Mouse (Mus musculus) lung, embryonic 16.5 days (tissue): ENCODE data around the gene Dgkh. TPM values are rescaled to one million over a fixed set of nuclear protein-coding genes. Genes with fewer than 3 reads are reported as not detected.

Experiments used
- ATAC-seq: fragments of 200-750 bp; cut with Nextera tagmentation; 2 replicates; pipeline ENCODE4 v1.8.0; 2017; ENCODE audit warnings: low read depth, mild to moderate bottlenecking, moderate library complexity
- H3K27ac ChIP-seq: fragments of 300-500 bp; sonication (generic); 2 replicates; pipeline ENCODE4 v1.5.1; 2014; ENCODE audit warnings: mild to moderate bottlenecking, control low read depth, low read length
- H3K27me3 ChIP-seq: fragments of 300-500 bp; sonication (generic); 2 replicates; pipeline ENCODE4 v1.6.1; 2014; ENCODE audit warnings: low read depth, low read length, mixed read lengths; ENCODE audit not compliant: control insufficient read depth, insufficient read depth
- H3K36me3 ChIP-seq: fragments of 300-500 bp; sonication (generic); 2 replicates; pipeline ENCODE4 v1.6.1; 2014; ENCODE audit warnings: low read length; ENCODE audit not compliant: control insufficient read depth, insufficient read depth
- H3K4me1 ChIP-seq: fragments of 300-500 bp; sonication (generic); replicated peaks from 2 replicates; pipeline ENCODE4 v1.6.1; 2014; ENCODE audit warnings: low read length, mixed read lengths; ENCODE audit not compliant: control insufficient read depth, insufficient read depth
- H3K4me2 ChIP-seq: fragments of 300-500 bp; sonication (generic); 2 replicates; pipeline ENCODE4 v1.6.1; 2014; ENCODE audit warnings: low read depth, low read length, control low read depth
- H3K4me3 ChIP-seq: fragments of 300-500 bp; sonication (generic); 2 replicates; pipeline ENCODE4 v1.5.1; 2014; ENCODE audit warnings: mild to moderate bottlenecking, low read length, control low read depth
- H3K9ac ChIP-seq: fragments of 300-500 bp; sonication (generic); 2 replicates; pipeline ENCODE4 v1.6.1; 2014; ENCODE audit warnings: low read length, control low read depth
- H3K9me3 ChIP-seq: fragments of 300-500 bp; sonication (generic); 2 replicates; pipeline ENCODE4 v1.6.1; 2016; ENCODE audit warnings: low read length; ENCODE audit not compliant: control insufficient read depth
- WGBS: fragments of 180-500 bp; shearing (Covaris S2); extraction: QIAGEN DNeasy Blood & Tissue Kit; methylation state at CpG from one replicate; pipeline ENCODE4 v1.1.7; 2014; 5-methylcytosine and 5-hydroxymethylcytosine counted together
- polyA plus RNA-seq: library from polyadenylated mRNA; unstranded; fragments of >200 nt; fragmentation: Nextera tagmentation; extraction: Ambion mirVana; gene quantifications from 2 replicates; pipeline ENCODE4 v1.2.1, GENCODE M21; 2015

The Dgkh gene
- polyA plus RNA-seq, 1 experiment from 2014 or later, result 1.8 TPM

DNA sequence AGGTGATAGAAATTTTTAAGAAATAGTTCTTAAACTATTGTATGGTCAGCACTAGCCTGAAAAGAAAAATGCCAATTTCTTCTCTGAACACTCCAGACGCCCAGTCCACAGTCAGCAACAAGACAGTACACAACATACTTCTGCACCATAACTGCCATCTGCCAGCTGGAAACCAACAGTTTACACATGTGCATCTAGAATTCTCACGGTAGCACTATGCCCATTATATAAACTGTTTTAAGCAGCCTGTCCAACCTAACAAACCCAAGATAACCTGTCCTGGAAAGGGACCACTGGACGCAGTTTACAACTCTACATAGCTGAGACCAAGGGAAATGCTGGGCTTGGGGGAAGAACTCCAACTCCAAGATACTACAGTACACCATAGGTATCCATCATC is 198.9 kb downstream of the Dgkh start:
- 59% methylated on average over 3 of the region's 3 CpGs for WGBS
- H3K27ac ChIP-seq, result no peak overlapping the region
- H3K36me3 ChIP-seq, result no peaks in the 10 kb centered on the region
- H3K4me1 ChIP-seq, result peaks cover 42% of the 10 kb centered on the region
- H3K4me3 ChIP-seq, result no peak overlapping the region
- no peak overlapping the region for H3K9ac ChIP-seq
- H3K27me3 ChIP-seq, result no peaks in the 10 kb centered on the region
- H3K4me2 ChIP-seq, result no peak overlapping the region
- ATAC-seq, result no peak
- H3K9me3 ChIP-seq, result no peaks in the 10 kb centered on the region

DNA sequence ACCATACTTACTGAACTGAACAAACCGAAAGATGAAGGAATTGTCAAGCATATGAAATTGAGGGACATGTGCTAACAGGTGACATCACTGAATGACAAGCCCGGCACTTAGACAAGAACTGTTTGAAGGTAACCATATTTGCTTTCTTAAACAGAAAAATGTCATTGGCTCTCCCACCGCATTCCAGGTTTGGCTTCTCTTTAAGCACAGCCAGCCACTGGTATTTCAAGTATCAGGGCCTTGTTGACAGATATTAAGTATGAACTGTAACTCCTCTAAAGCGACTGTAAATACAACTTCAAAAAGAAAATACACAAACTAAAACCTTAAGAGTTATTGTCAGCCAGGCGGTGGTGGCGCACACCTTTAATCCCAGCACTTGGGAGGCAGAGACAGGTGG is 200.2 kb downstream of the Dgkh start:
- no peaks in the 10 kb centered on the region for H3K36me3 ChIP-seq
- no peak overlapping the region for H3K4me3 ChIP-seq
- 53% methylated on average over 6 of the region's 6 CpGs for WGBS
- peak overlapping the region; percentile 67; the same call in 1 of the 2 replicates for H3K27ac ChIP-seq
- peaks cover 43% of the 10 kb centered on the region for H3K4me1 ChIP-seq
- no peak overlapping the region for H3K4me2 ChIP-seq
- H3K27me3 ChIP-seq, result no peaks in the 10 kb centered on the region
- no peak; the same call in 1 of the 2 replicates for ATAC-seq
- no peak overlapping the region for H3K9ac ChIP-seq
- no peaks in the 10 kb centered on the region for H3K9me3 ChIP-seq

DNA sequence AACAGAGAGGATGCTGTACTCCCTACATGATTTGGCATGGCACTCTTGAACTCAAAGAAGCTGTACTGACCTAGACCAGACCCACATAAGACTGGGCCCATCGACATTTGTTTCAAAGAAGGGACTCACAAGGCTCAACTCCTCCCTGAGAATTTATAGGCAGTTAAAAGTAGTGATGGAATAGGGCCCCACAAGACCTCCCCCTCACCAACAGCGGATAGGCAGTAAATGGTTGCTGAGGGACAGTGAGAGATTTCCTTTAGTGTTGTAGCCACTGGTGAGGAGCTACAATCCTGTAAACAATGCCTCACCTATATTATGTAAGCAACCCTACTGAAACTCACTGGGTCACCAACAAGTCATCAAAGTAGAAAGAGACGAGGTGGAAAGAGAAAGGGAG is 202.3 kb downstream of the Dgkh start:
- H3K4me1 ChIP-seq, result peaks cover 41% of the 10 kb centered on the region

DNA sequence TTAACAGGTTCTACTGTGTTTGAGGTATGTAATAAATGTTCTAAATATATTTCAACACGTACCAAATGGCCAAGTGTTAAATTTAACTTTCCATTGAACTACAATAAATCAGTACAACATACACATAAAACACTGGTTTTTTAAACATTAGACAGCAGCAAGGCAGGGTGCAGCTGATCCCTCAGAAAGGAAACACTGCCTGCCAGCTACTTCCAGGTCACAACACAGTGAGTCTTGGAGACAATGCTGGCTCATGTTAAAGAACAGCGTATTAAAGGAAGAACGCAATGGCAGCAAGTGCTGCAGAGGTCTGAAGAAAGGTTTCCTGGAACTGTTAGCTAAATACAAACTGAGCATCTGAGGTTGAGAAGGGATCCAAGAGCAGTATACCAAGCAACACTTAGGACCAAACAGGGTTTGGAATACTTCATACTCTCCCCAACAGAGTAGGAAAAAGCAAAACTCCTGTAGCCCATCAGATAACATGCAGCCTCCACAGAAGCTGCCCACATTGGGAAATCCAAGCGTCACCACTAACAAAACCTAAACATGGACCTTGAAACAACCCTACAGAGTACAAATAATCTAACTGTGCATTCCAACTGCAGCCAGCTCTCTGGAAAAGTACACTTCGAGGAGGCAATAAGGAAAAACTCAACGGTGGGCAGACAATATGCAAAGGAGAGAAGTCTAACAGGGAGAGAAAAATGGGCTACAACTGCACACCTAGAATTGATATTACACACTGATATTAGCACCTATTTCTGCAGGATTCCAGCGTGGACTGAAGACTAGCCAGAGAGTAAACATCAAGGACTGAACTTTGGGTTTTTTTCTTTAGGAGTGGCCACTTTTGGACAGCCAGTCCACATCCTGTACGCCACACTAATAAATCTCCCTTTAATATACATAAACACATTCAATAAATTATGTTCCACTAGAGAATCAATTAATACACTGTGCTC is 203.8 kb downstream of the Dgkh start:
- Histone ChIP-seq H3K4me3 (no peak overlapping the region), H3K9me3 (no peaks in the 10 kb centered on the region), H3K4me2 (no peak overlapping the region), H3K9ac (no peak overlapping the region), H3K27me3 (no peaks in the 10 kb centered on the region), H3K4me1 (peaks cover 35% of the 10 kb centered on the region), H3K36me3 (no peaks in the 10 kb centered on the region), H3K27ac (peak overlapping the region; percentile 55)
- peak; percentile 46; the same call in 1 of the 2 replicates for ATAC-seq
- WGBS, result 42% methylated on average over 8 of the region's 8 CpGs

More for the DNA sequence above, 202.3 kb downstream of the Dgkh start:
- WGBS, result 82% methylated on average over 3 of the region's 3 CpGs
- Histone ChIP-seq H3K4me2 (no peak overlapping the region), H3K9me3 (no peaks in the 10 kb centered on the region), H3K9ac (no peak overlapping the region), H3K36me3 (no peaks in the 10 kb centered on the region), H3K27me3 (no peaks in the 10 kb centered on the region), H3K4me3 (no peak overlapping the region), H3K27ac (no peak overlapping the region)
- ATAC-seq, result no peak

DNA sequence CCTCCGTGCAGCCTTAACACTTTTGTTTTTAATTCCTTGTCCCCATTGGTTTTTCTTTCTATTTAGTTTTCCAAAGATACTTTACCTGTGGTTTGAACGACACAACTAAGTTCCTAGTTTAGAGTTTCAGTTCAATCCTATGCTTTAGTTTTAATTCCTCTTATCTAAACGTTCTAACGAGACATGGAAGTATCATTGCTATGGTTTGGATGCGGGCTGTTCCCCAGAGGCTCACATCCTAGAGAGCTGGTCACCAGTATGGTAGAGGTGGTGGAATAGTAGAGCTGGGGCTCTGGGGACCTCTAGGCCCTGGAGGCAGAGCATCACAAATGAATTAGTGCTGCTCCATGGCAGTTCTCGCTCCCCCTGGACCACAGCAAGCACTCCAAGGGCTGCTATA is 205.7 kb downstream of the Dgkh start:
- Histone ChIP-seq H3K4me1 (peaks cover 31% of the 10 kb centered on the region), H3K4me2 (no peak overlapping the region), H3K4me3 (no peak overlapping the region), H3K9ac (no peak overlapping the region), H3K36me3 (no peaks in the 10 kb centered on the region), H3K9me3 (no peaks in the 10 kb centered on the region), H3K27me3 (no peaks in the 10 kb centered on the region), H3K27ac (no peak overlapping the region)
- no peak for ATAC-seq
- 64% methylated on average over 6 of the region's 6 CpGs for WGBS

DNA sequence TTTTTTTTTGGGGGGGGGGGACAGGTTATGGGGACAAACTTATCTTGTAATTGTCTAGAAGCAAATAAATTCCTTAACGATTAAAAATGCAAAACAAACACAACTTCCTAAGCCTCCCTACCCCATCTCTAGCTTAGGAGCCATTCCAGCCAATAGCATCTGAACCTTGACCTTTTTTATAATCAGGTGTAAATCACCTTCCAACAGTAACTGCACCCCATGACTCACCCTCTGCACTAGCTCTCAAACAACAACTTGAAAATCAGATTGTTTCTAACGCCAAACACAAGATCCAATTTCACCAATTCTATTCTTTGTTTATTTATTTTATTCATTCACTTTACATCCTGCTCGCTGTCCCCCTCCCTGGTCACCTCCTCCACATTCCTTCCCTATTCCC is 206.1 kb downstream of the Dgkh start:
- Histone ChIP-seq H3K9ac (no peak overlapping the region), H3K27ac (no peak overlapping the region), H3K9me3 (no peaks in the 10 kb centered on the region), H3K36me3 (no peaks in the 10 kb centered on the region), H3K4me3 (no peak overlapping the region), H3K4me2 (no peak overlapping the region), H3K27me3 (no peaks in the 10 kb centered on the region), H3K4me1 (peaks cover 27% of the 10 kb centered on the region)
- no peak for ATAC-seq
- 31% methylated on average over 3 of the region's 3 CpGs for WGBS

DNA sequence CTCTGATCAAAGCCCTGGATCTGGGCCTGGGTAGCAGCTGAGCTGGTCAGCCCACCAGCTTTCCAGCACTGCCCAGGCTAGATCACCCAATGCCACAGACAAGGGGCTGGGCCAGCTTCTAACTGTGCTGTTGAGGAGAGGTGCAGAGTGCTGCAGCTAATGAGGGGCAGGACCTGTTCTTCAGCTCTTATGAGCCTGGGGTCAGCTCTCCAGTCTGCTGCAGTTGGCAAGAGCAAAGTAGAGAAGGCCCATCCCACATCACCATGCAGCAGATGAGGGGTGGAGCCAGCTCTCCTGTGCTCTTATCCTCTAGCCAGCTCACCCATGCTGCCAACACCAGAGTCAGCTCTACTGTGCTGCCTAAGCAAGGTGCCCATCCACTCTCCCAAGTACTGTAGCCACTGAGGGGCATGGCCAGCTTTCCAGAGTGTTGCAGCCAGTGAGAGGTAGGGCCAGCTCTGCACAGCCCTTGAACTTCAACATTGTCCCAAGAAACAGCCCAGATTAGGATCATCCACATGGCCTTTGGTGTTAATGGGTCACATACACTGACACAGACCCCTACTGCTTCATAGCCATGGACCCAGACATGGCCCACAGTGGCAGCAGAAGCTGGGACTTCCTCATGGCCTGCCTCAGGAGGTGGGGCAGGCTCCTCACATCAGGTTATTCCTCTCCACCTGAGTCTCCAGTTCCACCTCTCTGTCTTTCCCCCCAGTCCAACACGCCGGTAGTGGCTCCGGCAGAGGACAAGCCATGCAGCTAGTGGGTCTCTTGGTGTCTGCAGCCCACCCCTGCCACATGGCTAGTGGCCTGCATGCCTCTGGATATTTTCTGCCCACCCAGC is 206.7 kb downstream of the Dgkh start:
- Histone ChIP-seq H3K4me3 (no peak overlapping the region), H3K27me3 (no peaks in the 10 kb centered on the region), H3K36me3 (no peaks in the 10 kb centered on the region), H3K4me2 (no peak overlapping the region), H3K9me3 (no peaks in the 10 kb centered on the region), H3K27ac (no peak overlapping the region), H3K4me1 (peaks cover 26% of the 10 kb centered on the region), H3K9ac (no peak overlapping the region)
- peak; percentile 68 for ATAC-seq
- 100% methylated on average over 3 of the region's 3 CpGs for WGBS

DNA sequence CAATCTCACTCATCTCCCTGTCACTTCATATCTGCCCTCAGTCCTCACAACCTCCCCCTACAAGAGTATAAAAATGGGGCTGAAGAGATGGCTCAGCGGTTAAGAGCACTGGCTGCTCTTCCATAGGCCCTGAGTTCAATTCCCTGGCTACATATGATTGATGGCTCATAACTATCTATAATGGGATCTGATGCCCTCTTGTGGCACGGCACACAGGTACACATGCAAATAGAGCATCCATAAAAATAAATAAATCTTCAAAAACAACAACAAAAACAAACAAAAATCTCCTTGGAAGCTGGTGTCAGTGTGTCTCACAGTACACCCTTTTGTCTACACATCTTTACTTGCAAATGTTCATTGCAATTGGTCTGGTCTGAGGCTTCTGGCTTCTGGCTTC is 207.5 kb downstream of the Dgkh start:
- no peak overlapping the region for H3K27ac ChIP-seq
- H3K4me2 ChIP-seq, result no peak overlapping the region
- WGBS, result 95% methylated on average over 2 of the region's 2 CpGs
- no peak overlapping the region for H3K4me3 ChIP-seq
- no peaks in the 10 kb centered on the region for H3K36me3 ChIP-seq
- no peaks in the 10 kb centered on the region for H3K9me3 ChIP-seq
- no peak overlapping the region for H3K9ac ChIP-seq
- H3K4me1 ChIP-seq, result peaks cover 22% of the 10 kb centered on the region
- no peak for ATAC-seq
- no peaks in the 10 kb centered on the region for H3K27me3 ChIP-seq

DNA sequence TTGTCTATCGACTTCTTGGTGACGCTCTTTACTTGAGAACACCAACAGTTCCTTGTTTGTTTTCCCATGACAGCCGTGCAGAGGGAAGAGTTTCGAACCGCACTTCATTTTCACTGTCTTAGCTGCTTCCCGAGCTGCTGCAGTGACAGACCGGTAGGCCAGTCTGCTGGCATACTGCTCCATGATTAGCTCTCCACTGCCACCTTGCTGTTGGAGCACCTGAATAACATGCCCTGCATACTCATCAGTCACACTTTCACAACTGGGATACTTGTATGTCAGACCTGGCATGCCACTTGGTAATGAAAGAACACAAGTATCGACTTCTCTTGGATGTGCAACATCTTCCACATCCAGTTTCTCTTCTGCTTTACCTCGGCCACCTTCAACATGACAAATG is 221.9 kb downstream of the Dgkh start:
- Histone ChIP-seq H3K4me1 (no peaks in the 10 kb centered on the region), H3K36me3 (peaks cover 38% of the 10 kb centered on the region), H3K4me2 (no peak overlapping the region), H3K9me3 (no peaks in the 10 kb centered on the region), H3K9ac (no peak overlapping the region), H3K27me3 (no peaks in the 10 kb centered on the region), H3K27ac (no peak overlapping the region), H3K4me3 (no peak overlapping the region)
- 77% methylated on average over 9 of the region's 9 CpGs for WGBS
- no peak for ATAC-seq
